Mouse (Mus musculus) brain, embryonic 14.5 days (tissue): ENCODE data around the gene Pparg. TPM values are rescaled to one million over a fixed set of nuclear protein-coding genes. Genes with fewer than 3 reads are reported as not detected.
A peak's percentile ranks its signal among the peaks of the same experiment; 100 is the strongest.

Experiments used
- DNase-seq: peaks from one replicate; pipeline ENCODE4 v3.0.0-alpha.2; 2011; ENCODE audit warnings: low read depth
- CTCF ChIP-seq: fragments of 200-500 bp; IDR thresholded peaks from 2 replicates; pipeline ENCODE4 v1.5.1; 2012; ENCODE audit warnings: inconsistent platforms, mild to moderate bottlenecking, moderate library complexity, borderline replicate concordance; ENCODE audit not compliant: insufficient read depth, insufficient read length; ENCODE audit errors: extremely low read depth
- POLR2A ChIP-seq: fragments of 200-500 bp; IDR thresholded peaks from 2 replicates; pipeline ENCODE4 v1.6.1; 2012; ENCODE audit warnings: mild to moderate bottlenecking, inconsistent platforms, borderline replicate concordance; ENCODE audit not compliant: poor library complexity, insufficient read depth, insufficient read length, severe bottlenecking; ENCODE audit errors: extremely low read depth
- polyA plus RNA-seq: library from polyadenylated mRNA; depleted of rRNA; stranded (reverse); fragments of >200 nt; gene quantifications from 2 replicates; pipeline ENCODE4 v1.2.3, GENCODE M21; 2012

Pparg gene
- polyA plus RNA-seq, 1 experiment: 0.40 TPM

DNA sequence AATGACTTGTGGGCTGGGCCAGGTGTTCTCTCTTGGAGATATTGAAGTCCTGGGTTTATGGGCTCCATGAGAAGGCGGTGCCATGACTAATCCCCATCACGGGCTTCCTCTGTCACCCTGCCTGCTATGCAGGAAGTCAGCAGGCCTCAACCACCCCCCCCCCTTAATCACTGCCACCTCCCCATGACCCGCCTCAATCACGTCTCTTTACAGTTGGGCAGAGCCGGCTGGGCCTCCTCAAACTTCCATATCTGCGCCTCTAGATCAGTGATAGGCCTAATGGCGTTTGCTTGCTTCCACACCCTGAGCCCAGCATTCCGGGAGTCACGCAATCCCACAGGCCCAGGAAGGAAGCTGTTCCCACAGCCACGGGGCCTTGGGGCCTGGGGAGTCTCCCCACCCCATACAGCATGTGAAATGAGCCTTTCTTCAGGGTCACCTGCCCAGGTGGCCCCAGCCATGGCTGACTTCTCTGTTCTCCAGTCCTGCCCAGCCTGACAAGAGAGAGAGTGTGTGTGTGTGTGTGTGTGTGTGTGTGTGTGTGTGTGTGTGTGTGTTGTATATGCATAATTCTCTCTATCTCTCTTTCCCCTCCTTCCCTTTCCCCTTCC is 142.9 kb downstream of the Pparg start:
- no peak for TF ChIP-seq POLR2A
- TF ChIP-seq CTCF: no peak

DNA sequence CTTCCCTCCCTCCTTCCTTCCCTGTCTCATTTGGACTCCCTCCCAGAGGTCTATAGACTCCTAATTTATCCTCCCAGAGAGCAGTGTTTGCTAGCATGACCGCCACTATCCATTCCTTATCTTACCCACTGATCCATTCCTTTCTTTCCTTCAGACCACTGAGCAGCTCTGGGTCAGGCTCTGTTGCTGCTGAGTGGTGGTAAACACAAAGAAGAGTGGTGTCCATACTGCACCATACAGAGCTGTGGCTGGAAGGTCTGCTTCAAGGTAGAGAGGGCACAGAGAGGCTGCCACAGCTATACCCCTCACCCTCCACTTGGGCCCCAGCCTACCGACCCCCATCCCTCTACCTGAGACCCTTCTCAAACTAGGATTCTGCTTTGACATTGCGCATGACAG is 143.4 kb downstream of the Pparg start:
- peak; percentile 4 for DNase-seq
- TF ChIP-seq POLR2A: no peak
- TF ChIP-seq CTCF: no peak

More for the DNA sequence above, 142.9 kb downstream of the Pparg start:
- DNase-seq: no peak

DNA sequence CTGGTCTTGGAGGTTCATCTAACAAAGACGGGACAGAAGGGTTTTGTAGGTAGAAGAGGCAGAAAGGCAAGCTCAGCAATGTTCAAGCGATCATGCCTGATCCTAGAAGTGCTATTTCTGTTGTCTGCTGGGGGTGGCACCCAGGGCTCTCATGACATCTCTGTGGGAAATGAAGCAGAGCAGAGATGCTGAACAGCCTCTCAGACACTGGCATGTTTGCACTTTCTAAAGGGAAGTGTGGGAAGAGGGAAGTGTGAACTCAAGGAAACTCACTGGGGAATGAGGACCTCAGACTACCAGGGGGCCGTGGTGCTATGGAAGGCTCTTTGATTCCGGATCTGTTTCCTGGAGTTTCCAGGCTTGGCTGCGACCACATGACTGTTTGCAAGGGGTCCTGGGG is 144.2 kb downstream of the Pparg start:
- TF ChIP-seq CTCF (no peak), POLR2A (no peak)
- no peak for DNase-seq

DNA sequence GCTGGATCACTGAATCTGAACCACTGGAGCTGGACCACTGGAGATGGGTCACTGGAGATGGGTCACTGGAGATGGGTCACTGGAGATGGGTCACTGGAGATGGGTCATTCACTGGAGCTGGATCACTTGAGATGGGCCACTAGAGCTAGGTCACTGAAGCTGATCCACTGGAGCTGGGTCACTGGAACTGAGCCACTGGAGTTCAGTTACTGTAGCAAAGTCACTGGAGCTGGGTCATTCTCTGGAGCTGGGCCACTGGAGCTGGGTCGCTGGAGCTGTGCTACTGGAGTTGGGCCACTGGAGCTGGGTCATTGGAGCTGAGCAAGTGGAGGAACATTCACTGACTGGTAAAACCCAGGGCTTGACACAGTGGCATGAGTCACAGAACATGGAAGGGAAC is 145.7 kb downstream of the Pparg start:
- no peak for TF ChIP-seq CTCF
- no peak for TF ChIP-seq POLR2A
- DNase-seq: no peak

DNA sequence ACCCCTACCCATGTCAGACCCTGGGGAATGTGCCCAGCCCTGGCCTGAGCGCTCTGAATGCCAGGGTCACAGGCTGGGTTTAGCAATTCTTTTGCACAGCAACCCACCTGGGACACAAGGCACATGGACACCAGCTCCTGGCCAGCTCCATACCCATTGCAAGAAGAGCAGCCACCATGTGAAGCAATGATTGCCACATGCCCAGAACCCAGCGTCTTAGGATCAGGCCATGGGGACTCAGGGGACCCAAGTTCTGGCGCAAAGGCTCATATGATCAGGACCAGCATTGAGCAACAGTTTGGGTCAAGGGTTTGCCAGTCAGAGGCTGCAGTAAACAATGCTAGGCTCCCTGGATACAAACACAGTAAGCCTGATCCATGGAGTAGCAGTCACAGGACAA is 150.7 kb downstream of the Pparg start:
- no peak for TF ChIP-seq CTCF
- TF ChIP-seq POLR2A: no peak

DNA sequence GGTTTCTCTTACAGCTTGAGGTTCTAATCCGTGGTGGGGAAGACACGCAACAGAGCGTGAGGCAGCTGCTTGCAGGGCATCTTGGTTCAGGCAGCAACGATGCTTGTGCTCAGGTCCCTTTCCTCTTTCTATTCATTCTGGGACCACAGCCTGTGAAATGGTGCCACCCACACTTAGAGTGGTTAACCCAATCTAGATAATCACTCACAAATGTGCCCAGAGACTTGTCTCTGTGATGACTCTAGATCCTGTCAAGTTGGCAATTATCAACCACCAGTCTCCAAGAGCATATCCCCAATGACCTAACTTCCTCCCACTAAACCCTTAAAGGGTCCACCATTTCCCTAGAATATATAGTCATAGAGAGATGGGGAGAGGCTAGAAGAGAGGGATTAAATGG is 152.5 kb downstream of the Pparg start:
- no peak for TF ChIP-seq CTCF
- TF ChIP-seq POLR2A: no peak
- no peak for DNase-seq

More for the DNA sequence above, 150.7 kb downstream of the Pparg start:
- no peak for DNase-seq

DNA sequence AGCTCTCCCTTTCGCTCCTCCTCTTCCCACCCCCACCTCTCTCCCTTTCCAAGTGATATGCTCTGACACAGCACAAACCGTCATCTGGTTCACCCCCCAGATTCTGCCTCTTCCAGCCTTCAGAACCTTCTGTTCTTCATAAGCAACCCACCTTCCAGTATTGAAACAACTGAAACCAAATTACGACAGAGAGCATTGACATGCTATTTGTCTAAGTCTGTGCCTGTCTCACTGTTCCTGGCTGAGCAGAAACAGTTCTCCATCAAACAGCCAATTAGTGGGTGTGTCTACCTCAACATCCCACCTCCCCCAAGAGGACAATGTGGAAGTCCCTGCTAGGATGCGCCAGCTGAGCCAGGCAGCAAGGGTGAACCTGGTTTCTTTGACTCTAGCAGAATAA is 157.2 kb downstream of the Pparg start:
- no peak for DNase-seq
- TF ChIP-seq POLR2A (no peak), CTCF (no peak)

DNA sequence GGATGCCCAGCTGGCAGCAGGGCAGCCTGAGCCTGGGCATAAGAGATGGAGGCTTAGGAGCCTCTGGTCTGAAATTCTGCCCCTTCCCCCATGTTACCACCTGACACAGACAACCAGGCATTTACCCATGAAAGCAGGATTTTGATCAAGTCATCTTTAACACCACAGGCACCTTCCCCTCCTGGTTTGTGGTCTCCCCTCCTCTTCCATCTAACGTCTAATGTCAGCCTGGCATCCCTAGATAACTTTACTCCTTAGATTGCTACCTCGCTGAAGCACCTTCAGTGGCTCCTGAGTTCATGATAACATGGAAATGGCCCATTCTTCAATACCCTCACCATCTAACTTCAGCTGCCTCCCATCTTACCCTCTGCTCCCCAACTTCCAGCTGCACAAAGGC is 157.6 kb downstream of the Pparg start:
- TF ChIP-seq POLR2A (no peak), CTCF (no peak)
- no peak for DNase-seq

DNA sequence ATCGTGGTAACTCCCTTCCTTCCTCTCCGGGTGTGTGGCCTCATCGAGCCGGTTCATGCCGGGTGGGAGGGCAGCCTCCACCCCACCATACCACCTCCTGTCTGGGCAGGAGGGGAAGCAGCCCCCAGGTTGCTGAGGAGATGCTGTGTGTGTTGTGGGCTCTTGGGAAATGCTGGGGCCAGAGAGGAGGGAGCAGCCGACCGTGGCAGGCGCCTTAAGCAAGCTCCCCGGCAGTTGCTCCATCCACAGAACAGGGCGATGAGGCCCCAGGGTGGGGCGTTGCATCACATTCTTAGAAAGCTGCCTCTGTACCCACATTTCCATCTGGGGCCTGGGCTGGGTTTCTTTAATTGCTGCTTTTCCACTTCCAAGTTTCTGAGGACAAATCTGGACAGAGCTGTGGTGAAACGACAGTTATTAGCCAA is 158.5 kb downstream of the Pparg start:
- no peak for DNase-seq
- TF ChIP-seq POLR2A: no peak
- TF ChIP-seq CTCF: no peak

DNA sequence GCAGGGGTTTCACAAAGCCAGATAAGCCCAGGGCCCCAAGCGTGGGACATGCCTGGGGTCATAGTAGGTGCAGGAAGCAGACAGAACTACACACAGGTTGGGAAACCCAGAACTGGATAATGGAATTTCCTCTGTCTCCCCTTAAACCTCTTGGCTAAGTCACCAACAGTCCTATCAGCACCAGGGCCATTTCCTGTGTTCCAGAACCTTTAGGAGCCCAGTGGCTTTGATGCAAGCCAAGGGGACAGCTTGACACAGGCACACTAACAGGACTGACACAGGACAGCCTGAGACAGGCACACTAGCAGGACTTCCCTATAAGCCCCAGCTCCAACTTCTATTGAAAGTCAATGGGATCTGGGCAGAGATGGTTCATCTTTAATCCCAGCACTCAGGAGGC is 161.2 kb downstream of the Pparg start:
- DNase-seq: no peak
- TF ChIP-seq CTCF (no peak), POLR2A (no peak)

DNA sequence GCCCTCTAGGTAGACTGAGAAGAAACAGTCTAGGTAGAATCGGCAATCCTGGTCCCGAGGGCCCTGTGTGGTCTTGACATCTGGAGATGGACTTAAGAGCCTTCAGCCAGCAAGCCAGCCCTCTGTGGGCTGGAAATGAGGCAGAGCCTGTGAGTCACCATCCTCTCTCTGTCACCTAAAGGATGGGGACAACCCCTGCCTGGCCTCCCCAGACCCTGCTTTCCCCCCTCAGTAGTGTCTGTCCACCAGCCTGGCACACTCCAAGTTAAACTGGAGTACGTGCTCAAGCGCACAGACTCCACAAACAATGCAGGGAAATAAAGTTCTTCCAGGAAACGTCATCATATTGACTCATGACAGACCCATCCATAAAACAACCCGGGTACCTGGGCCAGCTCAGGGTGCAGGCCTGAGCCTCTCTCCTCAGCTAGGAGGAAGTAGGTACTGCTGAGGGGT is 162.0 kb downstream of the Pparg start:
- TF ChIP-seq CTCF: no peak
- no peak for TF ChIP-seq POLR2A
- DNase-seq: no peak

DNA sequence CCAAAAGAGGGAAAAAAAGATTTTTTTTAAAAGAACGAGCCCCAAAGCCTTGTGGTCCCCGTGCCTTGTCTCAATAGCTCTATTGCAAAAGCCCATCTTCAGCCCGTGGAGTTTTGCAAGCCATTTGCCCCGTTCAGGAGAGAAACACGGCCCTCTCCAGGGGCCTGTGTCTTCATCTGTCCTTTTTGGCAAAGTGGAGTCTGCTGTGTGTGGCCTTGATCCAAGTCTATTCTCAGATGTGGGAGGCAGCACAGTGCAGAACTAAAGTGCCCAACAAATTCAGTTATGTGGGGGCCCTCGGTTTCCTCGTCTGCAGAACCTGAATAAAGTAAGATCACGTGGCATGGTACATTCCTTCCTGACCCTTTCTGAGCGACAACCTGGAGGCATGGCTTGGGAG is 162.4 kb downstream of the Pparg start:
- no peak for TF ChIP-seq CTCF
- TF ChIP-seq POLR2A: no peak
- DNase-seq: peak; percentile 31
